Mouse (Mus musculus) natural killer cell, adult 2 months (primary cell): ENCODE measurements around the gene N4bp2.
A peak's percentile ranks its signal among the peaks of the same experiment; 100 is the strongest.

Experiments
- DNase-seq, 2 experiments: peaks; one replicate each; pipeline ENCODE4 v3.0.0; 2022; ENCODE audit warnings: low spot score in 2 of 2

Gene N4bp2

GRCm38 (mm10) chr5:65861154-65861944, 98.0 kb downstream of the N4bp2 start, which contains the start of gene Rhoh:
TSS of gene Rhoh (plus strand) at chr5:65861213.
- DNase-seq: peak in 1 of 2 experiments; percentile 45

- DNase-seq: no peak
These were observed 99.1 kb downstream of the N4bp2 start for GRCm38 (mm10) chr5:65862217-65862927.

- peak; percentile 89 to 90 for DNase-seq
These were observed 100.0 kb downstream of the N4bp2 start for GRCm38 (mm10) chr5:65863349-65863749.

- no peak for DNase-seq
These were observed 101.2 kb downstream of the N4bp2 start for GRCm38 (mm10) chr5:65864486-65864885.

GRCm38 (mm10) chr5:65864946-65865345, 101.6 kb downstream of the N4bp2 start:
- DNase-seq: no peak

- no peak for DNase-seq
These were observed 103.3 kb downstream of the N4bp2 start for GRCm38 (mm10) chr5:65866591-65866990.

- peak; percentile 36 to 43 for DNase-seq
These were observed 104.2 kb downstream of the N4bp2 start for GRCm38 (mm10) chr5:65867380-65868116.

- no peak for DNase-seq
These were observed 105.1 kb downstream of the N4bp2 start for GRCm38 (mm10) chr5:65868419-65868818.

- DNase-seq: no peak
These were observed 106.3 kb downstream of the N4bp2 start for GRCm38 (mm10) chr5:65869660-65870059.

- DNase-seq: peak in 1 of 2 experiments; percentile 41
These were observed 108.1 kb downstream of the N4bp2 start for GRCm38 (mm10) chr5:65871276-65871875.

GRCm38 (mm10) chr5:65873212-65873611, 109.9 kb downstream of the N4bp2 start:
- no peak for DNase-seq

- DNase-seq: no peak
These were observed 111.9 kb downstream of the N4bp2 start for GRCm38 (mm10) chr5:65875269-65875668.

GRCm38 (mm10) chr5:65878367-65878766, 115.0 kb downstream of the N4bp2 start:
- no peak for DNase-seq
